Mouse (Mus musculus) bone marrow macrophage, adult 2 months (primary cell): ENCODE measurements around the gene Cant1. TPM values are rescaled to one million over a fixed set of nuclear protein-coding genes. Genes with fewer than 3 reads are reported as not detected.

Source experiments
- H3K27ac ChIP-seq: 2 replicates; pipeline ENCODE4 v1.5.1; 2012; ENCODE audit warnings: low read depth, low read length; ENCODE audit not compliant: insufficient read depth
- H3K4me1 ChIP-seq: 2 replicates; pipeline ENCODE4 v1.6.1; 2012; ENCODE audit warnings: low read length; ENCODE audit not compliant: control insufficient read depth, insufficient read depth
- H3K4me3 ChIP-seq: 2 replicates; pipeline ENCODE4 v1.5.1; 2012; ENCODE audit warnings: mild to moderate bottlenecking, low read length, moderate library complexity; ENCODE audit not compliant: insufficient read depth
- CTCF ChIP-seq: IDR thresholded peaks from 2 replicates; pipeline ENCODE4 v1.5.1; 2012; ENCODE audit warnings: low read depth, mild to moderate bottlenecking, low read length, moderate library complexity
- POLR2A ChIP-seq: IDR thresholded peaks from 2 replicates; pipeline ENCODE4 v1.6.1; 2012; ENCODE audit warnings: mild to moderate bottlenecking, low read depth, low read length, borderline replicate concordance
- polyA plus RNA-seq: library from polyadenylated mRNA; stranded (reverse); fragments of >200 nt; gene quantifications from 2 replicates; pipeline ENCODE4 v1.2.4, GENCODE M21; 2012; ENCODE audit not compliant: missing spikeins, insufficient read depth, insufficient read length

The Cant1 gene
- polyA plus RNA-seq, 1 experiment = 36.2 TPM

GRCm38 (mm10) chr11:118420261-118420660 lies 1.4 kb upstream of the Cant1 start:
- no peak overlapping the region for H3K4me3 ChIP-seq
- no peak overlapping the region for H3K27ac ChIP-seq
- peaks cover 30% of the 10 kb centered on the region for H3K4me1 ChIP-seq
- TF ChIP-seq POLR2A (no peak), CTCF (no peak)

GRCm38 (mm10) chr11:118418442-118418833 lies 448 bp downstream of the Cant1 start:
- peak overlapping the region; percentile 65 for H3K27ac ChIP-seq
- peaks cover 36% of the 10 kb centered on the region for H3K4me1 ChIP-seq
- no peak for TF ChIP-seq POLR2A
- no peak for TF ChIP-seq CTCF
- H3K4me3 ChIP-seq = peak overlapping the region; percentile 72

- TF ChIP-seq POLR2A (no peak), CTCF (no peak)
- H3K27ac ChIP-seq = no peak overlapping the region
- peaks cover 36% of the 10 kb centered on the region for H3K4me1 ChIP-seq
- H3K4me3 ChIP-seq = peak overlapping the region; percentile 72
Observed at GRCm38 (mm10) chr11:118417496-118417895, 1.4 kb downstream of the Cant1 start.

DNA sequence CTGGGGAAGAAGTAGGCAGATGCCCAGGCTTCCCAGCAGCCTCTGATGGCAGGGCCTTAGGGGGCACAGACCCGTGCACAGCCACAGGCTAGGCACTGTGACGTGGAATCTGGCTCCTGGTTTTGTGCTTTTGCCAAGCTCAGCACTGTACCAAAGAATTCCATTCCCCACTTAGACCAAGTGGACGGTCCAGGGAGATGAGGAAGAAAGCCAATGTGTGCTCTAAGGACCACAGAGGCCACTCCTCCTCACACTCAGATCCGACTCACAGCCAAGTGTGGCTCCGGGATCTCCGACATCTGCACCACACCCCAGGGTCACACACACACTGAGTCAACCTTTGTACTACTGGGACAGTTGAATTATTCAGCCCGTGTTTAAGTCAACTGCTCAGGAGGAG lies 2.8 kb downstream of the Cant1 start:
- H3K4me1 ChIP-seq = peaks cover 36% of the 10 kb centered on the region
- no peak overlapping the region for H3K4me3 ChIP-seq
- no peak overlapping the region for H3K27ac ChIP-seq
- TF ChIP-seq CTCF (no peak), POLR2A (no peak)

- TF ChIP-seq POLR2A = no peak
- TF ChIP-seq CTCF = no peak
- H3K27ac ChIP-seq = no peak overlapping the region
- no peak overlapping the region for H3K4me3 ChIP-seq
- peaks cover 36% of the 10 kb centered on the region for H3K4me1 ChIP-seq
Observed at GRCm38 (mm10) chr11:118415630-118416029, 3.3 kb downstream of the Cant1 start.

- no peak for TF ChIP-seq POLR2A
- TF ChIP-seq CTCF = no peak
- H3K27ac ChIP-seq = no peak overlapping the region
- H3K4me1 ChIP-seq = peaks cover 29% of the 10 kb centered on the region
- H3K4me3 ChIP-seq = no peak overlapping the region
Observed at GRCm38 (mm10) chr11:118414270-118414669, 4.6 kb downstream of the Cant1 start.

- TF ChIP-seq POLR2A = no peak
- no peak for TF ChIP-seq CTCF
- H3K27ac ChIP-seq = no peak overlapping the region
- peaks cover 29% of the 10 kb centered on the region for H3K4me1 ChIP-seq
- no peak overlapping the region for H3K4me3 ChIP-seq
Observed at GRCm38 (mm10) chr11:118413055-118413454, 5.8 kb downstream of the Cant1 start.

GRCm38 (mm10) chr11:118412601-118413000 lies 6.3 kb downstream of the Cant1 start:
- Histone ChIP-seq H3K27ac (no peak overlapping the region), H3K4me1 (peaks cover 27% of the 10 kb centered on the region), H3K4me3 (no peak overlapping the region)
- TF ChIP-seq CTCF (no peak), POLR2A (no peak)

- TF ChIP-seq POLR2A (no peak), CTCF (no peak)
- Histone ChIP-seq H3K4me1 (peaks cover 16% of the 10 kb centered on the region), H3K4me3 (no peak overlapping the region), H3K27ac (no peak overlapping the region)
Observed at GRCm38 (mm10) chr11:118411271-118411670, 7.6 kb downstream of the Cant1 start.

- TF ChIP-seq POLR2A (no peak), CTCF (no peak)
- H3K4me1 ChIP-seq = peaks cover 8% of the 10 kb centered on the region
- no peak overlapping the region for H3K4me3 ChIP-seq
- no peak overlapping the region for H3K27ac ChIP-seq
Observed at GRCm38 (mm10) chr11:118410479-118410878, 8.4 kb downstream of the Cant1 start.

DNA sequence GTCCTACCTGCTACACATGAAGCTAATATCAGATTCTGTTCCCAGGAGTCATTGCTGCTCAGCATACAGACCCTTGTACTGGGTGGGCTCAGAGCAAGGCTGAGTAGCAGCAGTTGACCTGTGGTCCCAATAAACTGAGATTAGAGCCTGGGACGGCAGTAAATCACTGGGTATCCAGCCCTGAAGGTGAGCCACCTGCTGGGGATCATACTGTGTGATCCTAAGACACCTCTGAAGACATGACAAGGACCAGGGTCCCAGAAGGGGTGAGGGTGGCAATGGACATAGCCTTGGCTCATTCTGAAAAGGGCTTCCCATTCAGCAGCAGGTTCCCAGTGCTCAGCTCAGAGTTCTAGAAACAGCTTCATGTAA lies 8.8 kb downstream of the Cant1 start:
- Histone ChIP-seq H3K4me1 (peaks cover 7% of the 10 kb centered on the region), H3K27ac (no peak overlapping the region)
- no peak for TF ChIP-seq POLR2A
- TF ChIP-seq CTCF = no peak

More for the DNA sequence above, 8.8 kb downstream of the Cant1 start:
- H3K4me3 ChIP-seq = no peak overlapping the region
